Mouse (Mus musculus) WW6 (cell line): ENCODE measurements around the gene Krt18.
"Not testable (repeated sequence)": the region's sequence is repeated elsewhere in the genome, so short reads cannot be mapped to it uniquely, and the experiment has no call there.

ENCODE experiments used
- DNase-seq: peaks from one replicate; pipeline ENCODE4 v3.0.0-alpha.2; 2013; ENCODE audit warnings: low read depth, low spot score

Gene Krt18

DNA sequence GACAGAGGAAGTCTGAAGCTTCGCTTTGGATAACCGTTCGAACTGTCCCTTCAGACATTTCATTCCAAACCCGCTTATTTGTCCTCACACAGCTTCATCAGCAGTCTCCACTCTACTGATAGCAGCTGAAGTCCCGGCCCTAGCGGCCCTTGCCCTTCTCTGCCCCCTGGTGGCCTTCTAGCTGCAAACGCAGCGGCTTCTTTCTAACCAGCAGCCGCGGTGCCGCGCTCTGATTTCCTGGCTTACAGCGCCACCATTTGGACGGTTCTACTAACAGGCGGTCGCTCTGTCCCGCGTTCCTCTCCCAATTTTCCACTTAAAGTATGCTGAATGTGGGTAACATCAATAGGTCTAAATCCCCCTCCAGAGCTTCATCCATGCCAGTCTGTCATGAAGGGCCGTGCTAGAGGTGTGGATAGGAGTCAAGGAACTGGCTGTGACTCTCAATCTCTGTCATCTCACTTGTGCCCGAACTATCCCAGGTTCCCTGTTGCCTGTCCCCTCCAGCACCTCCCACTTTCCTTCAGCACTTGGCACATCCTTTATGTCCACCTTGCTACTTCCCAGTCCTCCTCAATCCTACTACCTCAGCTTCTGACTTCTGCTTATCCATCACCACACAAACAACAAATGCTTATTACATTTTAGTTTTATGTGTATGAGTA lies 37.8 kb downstream of the Krt18 start:
- DNase-seq, result peak; percentile 79

- no peak for DNase-seq
These were observed 42.8 kb downstream of the Krt18 start for GRCm38 (mm10) chr15:102070476-102071467.

GRCm38 (mm10) chr15:102072963-102073558 lies 45.1 kb downstream of the Krt18 start:
- no peak for DNase-seq

GRCm38 (mm10) chr15:102073559-102074069 lies 45.6 kb downstream of the Krt18 start, which contains the start of gene Eif4b:
Gene Eif4b (plus strand): TSS chr15:102073773.
- DNase-seq, result peak; percentile 98

DNA sequence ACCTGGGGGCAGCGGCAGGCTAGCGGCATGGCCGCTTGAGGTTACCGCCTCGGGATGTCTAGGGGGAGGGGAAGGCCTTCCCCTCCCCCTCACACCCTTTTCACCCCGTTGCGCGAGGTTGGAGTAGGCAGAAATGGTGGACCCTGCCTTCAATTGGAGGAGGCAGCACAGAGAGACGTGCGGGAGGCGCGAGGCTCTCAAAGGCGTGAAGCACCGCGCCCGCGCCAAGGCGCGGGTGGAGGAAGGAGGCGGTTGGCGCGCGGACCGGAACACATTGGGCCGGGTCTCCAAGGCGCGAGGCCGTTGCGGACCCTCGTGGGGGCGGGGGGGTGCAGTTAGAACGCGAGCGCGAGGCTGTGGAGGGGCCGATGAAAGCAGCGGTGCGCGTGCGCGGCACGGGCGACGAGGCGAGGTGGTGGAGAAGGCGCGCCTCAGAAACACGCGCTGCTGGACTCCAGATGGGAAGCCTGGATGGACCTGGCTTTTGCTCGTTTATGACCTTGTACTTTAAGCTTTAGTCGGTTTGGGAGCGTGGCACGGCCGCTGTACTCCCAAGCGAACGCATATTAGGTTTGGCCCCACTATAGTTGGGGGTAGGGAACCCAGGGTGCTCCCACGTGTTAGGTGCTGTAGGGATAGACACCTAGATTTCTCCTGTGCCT lies 46.2 kb downstream of the Krt18 start:
- no peak for DNase-seq

GRCm38 (mm10) chr15:102074876-102075585 lies 47.1 kb downstream of the Krt18 start:
- no peak for DNase-seq

DNA sequence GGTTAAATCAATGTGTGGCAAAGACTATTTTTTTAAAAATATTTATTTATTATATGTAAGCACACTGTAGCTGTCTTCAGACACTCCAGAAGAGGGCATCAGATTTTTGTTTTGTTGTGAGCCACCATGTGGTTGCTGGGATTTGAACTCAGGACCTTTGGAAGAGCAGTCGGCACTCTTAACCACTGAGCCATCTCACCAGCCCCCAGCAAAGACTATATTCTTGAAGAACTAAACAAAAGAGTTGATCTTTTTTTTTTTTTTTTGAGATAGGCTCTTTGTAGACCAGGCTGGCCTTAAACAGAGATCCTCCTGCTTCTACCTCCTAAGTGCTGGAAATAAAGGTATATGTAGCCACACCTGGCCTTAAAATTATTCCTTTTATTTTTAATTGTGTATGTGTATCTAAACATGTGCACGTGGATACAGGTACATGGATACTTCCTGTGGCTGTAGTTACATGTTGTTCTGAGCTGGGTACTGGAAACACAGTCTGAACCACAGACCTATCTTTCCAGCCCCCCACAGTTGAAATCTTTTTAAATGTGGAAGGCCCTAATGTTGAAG lies 49.2 kb downstream of the Krt18 start:
- no peak for DNase-seq

DNA sequence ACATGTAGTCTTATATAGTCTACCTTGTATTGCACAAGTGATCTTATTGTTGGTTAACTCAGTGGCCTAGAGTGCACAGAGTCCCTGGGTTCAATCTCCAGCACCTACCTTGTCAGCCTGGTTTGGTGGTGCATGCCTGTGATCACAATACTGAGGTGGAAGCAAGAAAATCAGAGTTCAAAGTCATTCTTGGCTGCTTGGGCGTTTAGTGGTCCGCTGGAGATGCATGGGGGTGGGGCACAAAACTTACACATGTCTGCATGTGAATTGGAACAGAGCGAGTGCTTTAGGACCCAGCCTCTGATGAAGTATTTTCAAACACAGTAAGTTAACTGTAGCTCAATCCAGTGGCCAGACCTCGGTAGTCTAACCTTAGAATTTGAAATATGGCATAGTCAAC lies 51.2 kb downstream of the Krt18 start:
- DNase-seq, result no peak

DNA sequence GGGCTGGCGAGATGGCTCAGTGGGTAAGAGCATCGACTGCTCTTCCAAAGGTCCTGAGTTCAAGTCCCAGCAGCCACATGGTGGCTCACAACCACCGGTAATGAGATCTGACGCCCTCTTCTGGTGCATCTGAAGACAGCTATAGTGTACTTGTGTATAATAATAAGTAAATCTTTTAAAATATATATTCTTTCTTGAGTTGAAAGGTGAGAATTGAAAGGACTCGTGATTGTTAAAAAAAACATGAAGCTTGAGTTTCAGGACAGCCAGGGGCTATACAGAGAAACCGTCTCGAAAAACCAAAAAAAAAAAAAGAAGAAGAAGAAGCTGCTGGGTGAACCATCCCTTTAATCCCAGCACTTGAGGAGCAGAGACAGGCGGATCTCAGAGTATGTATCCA lies 51.9 kb downstream of the Krt18 start:
- DNase-seq, result not testable (repeated sequence)

DNA sequence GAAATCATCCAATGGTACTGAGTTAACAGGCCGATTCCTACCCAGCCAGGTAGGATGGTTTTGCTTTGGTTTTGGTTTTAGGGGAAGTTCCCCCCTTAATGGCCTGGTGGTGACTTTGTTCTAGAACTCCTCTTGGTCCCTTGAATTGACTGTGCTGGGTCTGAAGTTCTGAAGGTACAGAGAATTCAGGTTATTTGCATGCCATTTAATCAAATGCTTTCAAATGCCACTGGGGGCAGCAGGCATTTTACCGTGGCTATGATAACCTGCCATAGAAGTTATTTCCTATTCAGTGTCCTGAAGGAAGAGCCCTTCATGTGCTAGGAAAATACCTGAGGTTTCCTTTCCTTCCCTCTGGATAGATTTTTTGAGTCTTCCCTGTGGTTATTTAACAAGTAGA lies 52.4 kb downstream of the Krt18 start:
- no peak for DNase-seq
